Mouse (Mus musculus) bone marrow, adult 2 months (tissue): ENCODE measurements around the gene Mtmr3. TPM values are rescaled to one million over a fixed set of nuclear protein-coding genes. Genes with fewer than 3 reads are reported as not detected.
A peak's percentile ranks its signal among the peaks of the same experiment; 100 is the strongest.

Experiments
- H3K27ac ChIP-seq: fragments of 200-500 bp; 2 replicates; pipeline ENCODE4 v1.5.1; 2012; ENCODE audit warnings: low read depth, mild to moderate bottlenecking, control low read depth, inconsistent platforms, low read length; ENCODE audit not compliant: control insufficient read depth, poor library complexity, insufficient read depth
- H3K4me1 ChIP-seq: fragments of 200-500 bp; 2 replicates; pipeline ENCODE4 v1.6.1; 2011; ENCODE audit warnings: low read length; ENCODE audit not compliant: control insufficient read depth, insufficient read depth
- H3K4me3 ChIP-seq: fragments of 200-500 bp; replicated peaks from 2 replicates; pipeline ENCODE3; 2011; ENCODE audit warnings: mild to moderate bottlenecking, low read depth, low read length, control low read depth; ENCODE audit not compliant: control insufficient read depth
- CTCF ChIP-seq: fragments of 200-500 bp; IDR thresholded peaks from 2 replicates; pipeline ENCODE4 v1.5.1; 2011; ENCODE audit warnings: low read length, control low read depth; ENCODE audit not compliant: control insufficient read depth, insufficient read depth
- POLR2A ChIP-seq: fragments of 200-500 bp; IDR thresholded peaks from 2 replicates; pipeline ENCODE4 v1.6.1; 2011; ENCODE audit warnings: low read depth, mild to moderate bottlenecking, control low read depth, low read length, borderline replicate concordance; ENCODE audit not compliant: control insufficient read depth
- WGBS: fragments of 180-500 bp; shearing (Covaris S2); methylation state at CpG from one replicate; pipeline ENCODE4 v1.1.7; 2018; 5-methylcytosine and 5-hydroxymethylcytosine counted together
- polyA plus RNA-seq: library from polyadenylated mRNA; stranded (reverse); fragments of >200 nt; gene quantifications from 2 replicates; pipeline ENCODE4 v1.2.4, GENCODE M21; 2011; ENCODE audit warnings: low replicate concordance; ENCODE audit not compliant: missing spikeins, insufficient read depth, insufficient read length

Mtmr3 gene
- polyA plus RNA-seq, 1 experiment = 49.6 TPM

DNA sequence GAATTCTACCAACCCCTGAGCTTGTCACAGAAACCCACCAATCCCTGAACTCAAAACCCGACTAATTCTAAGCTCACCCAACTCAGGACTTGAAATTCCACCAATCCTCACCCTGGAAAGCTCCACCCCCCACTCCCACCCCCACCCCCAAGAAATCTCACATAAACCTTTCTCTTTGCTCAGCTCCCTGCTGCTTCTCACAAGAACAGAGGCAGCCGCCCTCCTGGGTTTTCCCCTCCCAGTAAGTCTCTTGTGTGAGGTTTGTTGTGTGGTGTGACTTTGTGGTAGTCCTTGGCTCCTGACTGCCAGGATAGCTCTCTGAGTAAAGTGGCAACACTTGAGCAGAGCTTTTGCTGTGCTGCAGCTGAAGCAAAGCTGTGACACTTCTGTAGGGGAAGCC is 131.8 kb downstream of the Mtmr3 start:
- TF ChIP-seq CTCF (no peak), POLR2A (no peak)
- 78% methylated on average over 2 of the region's 2 CpGs for WGBS
- Histone ChIP-seq H3K4me1 (no peaks in the 10 kb centered on the region), H3K27ac (no peak overlapping the region), H3K4me3 (no peak overlapping the region)

- no peak overlapping the region for H3K27ac ChIP-seq
- TF ChIP-seq CTCF (no peak), POLR2A (no peak)
- 30% methylated on average over 12 of the region's 12 CpGs for WGBS
- H3K4me1 ChIP-seq = no peaks in the 10 kb centered on the region
- H3K4me3 ChIP-seq = no peak overlapping the region
These were observed 133.5 kb downstream of the Mtmr3 start for GRCm38 (mm10) chr11:4461154-4461553.

DNA sequence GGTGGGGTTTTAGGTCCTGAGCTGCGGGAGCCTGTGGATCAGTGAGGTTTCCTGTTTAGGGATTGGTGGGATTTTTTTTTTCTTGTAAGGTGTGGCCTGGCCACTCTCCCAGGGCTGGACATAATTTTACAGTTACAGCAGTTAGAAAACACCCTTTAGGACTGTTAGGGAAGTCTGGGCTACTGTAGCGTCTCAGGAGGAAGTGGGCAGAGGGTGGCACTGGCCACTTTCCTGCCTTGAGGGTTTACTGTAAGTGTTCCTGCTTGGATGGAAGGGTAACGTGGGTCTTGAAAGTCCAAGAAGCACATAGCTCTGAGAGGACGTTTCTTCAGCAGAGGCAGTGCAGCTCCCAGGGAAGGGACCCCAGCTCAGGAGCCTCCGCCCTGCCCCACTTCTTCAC is 134.0 kb downstream of the Mtmr3 start:
- 12% methylated on average over 5 of the region's 5 CpGs for WGBS
- no peak overlapping the region for H3K4me3 ChIP-seq
- H3K4me1 ChIP-seq = no peaks in the 10 kb centered on the region
- TF ChIP-seq POLR2A (no peak), CTCF (no peak)
- H3K27ac ChIP-seq = no peak overlapping the region

DNA sequence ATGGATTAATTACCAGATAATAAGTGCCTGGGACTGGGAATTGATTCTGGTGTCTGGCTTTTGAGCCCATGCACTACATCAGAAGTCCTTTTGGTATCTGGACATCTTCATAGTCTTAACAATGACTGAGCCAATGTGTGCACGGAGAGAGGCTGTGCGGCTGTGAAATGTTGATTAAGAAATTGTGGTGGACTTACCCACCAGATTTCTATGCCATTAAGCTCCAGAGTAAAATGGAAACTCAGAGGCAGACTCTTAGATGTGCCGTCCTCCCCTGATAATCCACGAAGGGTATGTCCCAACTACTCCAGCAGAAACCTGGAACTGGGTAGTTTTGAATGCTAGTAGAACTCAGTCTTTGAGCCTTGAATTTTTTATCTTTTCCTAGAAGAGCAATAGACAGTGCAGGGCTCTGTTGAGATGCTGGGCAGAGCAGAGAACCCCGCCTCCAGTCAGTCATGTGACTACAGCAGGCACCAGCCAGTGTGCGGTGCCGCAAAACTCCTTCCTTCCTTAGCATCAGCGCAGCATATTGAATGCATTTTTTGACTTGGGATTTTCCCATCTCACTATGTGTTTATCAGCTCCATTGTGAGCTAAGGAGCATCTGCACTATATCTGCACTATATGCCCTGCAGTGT is 139.6 kb downstream of the Mtmr3 start:
- Histone ChIP-seq H3K27ac (no peak overlapping the region), H3K4me1 (no peaks in the 10 kb centered on the region), H3K4me3 (no peak overlapping the region)
- WGBS = 63% methylated on average over 8 of the region's 8 CpGs
- TF ChIP-seq POLR2A (no peak), CTCF (no peak)

- no peak overlapping the region for H3K4me3 ChIP-seq
- no peaks in the 10 kb centered on the region for H3K4me1 ChIP-seq
- 67% methylated on average over 12 of the region's 12 CpGs for WGBS
- TF ChIP-seq CTCF = no peak
- no peak overlapping the region for H3K27ac ChIP-seq
These were observed 142.0 kb downstream of the Mtmr3 start for GRCm38 (mm10) chr11:4452467-4453184.

- Histone ChIP-seq H3K27ac (no peak overlapping the region), H3K4me3 (no peak overlapping the region), H3K4me1 (no peaks in the 10 kb centered on the region)
- TF ChIP-seq CTCF (peak; percentile 70), POLR2A (no peak)
- WGBS = 31% methylated on average over 9 of the region's 9 CpGs
These were observed 143.5 kb downstream of the Mtmr3 start for GRCm38 (mm10) chr11:4451116-4451515.

DNA sequence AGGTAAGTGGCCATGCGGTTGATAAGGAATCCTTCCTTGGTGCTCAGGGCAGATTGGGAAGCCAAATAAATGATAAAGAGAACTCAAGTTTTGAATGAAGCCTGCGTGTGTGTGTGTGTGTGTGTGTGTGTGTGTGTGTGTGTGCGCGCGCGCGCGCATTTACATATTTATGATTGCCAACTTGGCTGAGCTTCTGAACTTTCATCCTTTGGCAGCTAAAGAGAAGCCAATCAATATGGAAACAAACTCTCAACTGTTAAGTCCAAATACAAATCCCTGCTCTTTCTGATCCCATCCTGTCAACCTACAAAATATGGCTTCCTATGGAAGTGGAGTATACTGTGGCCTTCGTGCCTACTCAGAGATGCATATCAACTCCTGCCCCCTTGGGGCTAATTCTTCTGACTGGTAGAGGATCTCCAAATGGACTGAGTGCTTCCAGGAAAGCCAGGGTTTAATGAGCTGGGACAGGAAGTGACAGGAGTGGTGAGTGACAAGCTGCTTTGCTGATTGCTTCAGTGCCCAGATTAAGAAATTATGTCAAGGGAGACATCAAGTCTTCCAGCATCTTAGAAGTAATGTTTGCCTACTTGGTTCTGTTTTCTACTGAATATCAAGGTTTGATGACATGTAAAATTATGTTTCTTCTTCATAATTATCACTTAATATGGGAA is 148.3 kb downstream of the Mtmr3 start:
- no peak overlapping the region for H3K27ac ChIP-seq
- H3K4me1 ChIP-seq = peaks cover 1% of the 10 kb centered on the region
- no peak overlapping the region for H3K4me3 ChIP-seq
- TF ChIP-seq CTCF (no peak), POLR2A (no peak)
- 86% methylated on average over 9 of the region's 9 CpGs for WGBS

GRCm38 (mm10) chr11:4442280-4442679 is 152.4 kb downstream of the Mtmr3 start:
- H3K4me1 ChIP-seq = peaks cover 1% of the 10 kb centered on the region
- H3K4me3 ChIP-seq = no peak overlapping the region
- TF ChIP-seq CTCF (no peak), POLR2A (no peak)
- WGBS = 10% methylated on average over 1 of the region's 1 CpGs
- no peak overlapping the region for H3K27ac ChIP-seq

DNA sequence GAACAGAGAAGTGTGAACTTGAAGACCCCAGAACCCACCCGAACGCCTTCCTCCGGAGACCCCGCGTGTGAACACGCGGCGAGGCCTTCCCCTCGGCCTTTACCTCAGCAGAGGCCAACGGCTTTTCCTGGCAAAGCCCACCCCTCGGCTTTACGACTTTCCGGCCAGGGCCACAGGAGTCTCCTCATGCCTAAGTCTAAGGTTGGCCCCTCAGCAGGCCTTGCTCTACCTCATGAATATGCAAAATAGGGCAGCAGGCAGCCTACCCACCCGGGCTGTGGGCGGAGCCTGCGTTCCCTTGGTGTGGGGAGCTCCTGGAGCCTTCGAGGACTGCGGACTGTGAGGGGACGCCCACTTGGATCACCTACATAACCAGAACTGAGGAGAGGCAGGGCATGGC is 153.7 kb downstream of the Mtmr3 start, which contains the start of gene Hormad2:
Gene Hormad2, minus strand, starts transcription at position 128 of the 400 bp plus-strand sequence.
- no peak within 1 kb of the TSS for H3K27ac ChIP-seq
- 73% methylated on average over 19 of the region's 19 CpGs for WGBS
- peaks cover 1% of the 10 kb centered on the region for H3K4me1 ChIP-seq
- no peak for TF ChIP-seq CTCF
- no peak for TF ChIP-seq POLR2A
- no peak within 1 kb of the TSS for H3K4me3 ChIP-seq
